Mouse (Mus musculus) embryonic facial prominence, embryonic 13.5 days (tissue): ENCODE results near the gene Braf. TPM values are rescaled to one million over a fixed set of nuclear protein-coding genes. Genes with fewer than 3 reads are reported as not detected.

ENCODE experiments used
- ATAC-seq: fragments of 200-750 bp; cut with Nextera tagmentation; 2 replicates; pipeline ENCODE4 v1.8.0; 2017; ENCODE audit warnings: low read depth; ENCODE audit not compliant: insufficient number of reproducible peaks, insufficient read depth, low FRiP score, low TSS enrichment
- H3K27ac ChIP-seq: fragments of 300-500 bp; sonication (generic); 2 replicates; pipeline ENCODE4 v1.5.1; 2015; ENCODE audit warnings: moderate library complexity, mild to moderate bottlenecking, inconsistent platforms
- H3K27me3 ChIP-seq: fragments of 300-500 bp; sonication (generic); 2 replicates; pipeline ENCODE4 v1.6.1; 2015; ENCODE audit warnings: mild to moderate bottlenecking, inconsistent platforms
- H3K36me3 ChIP-seq: fragments of 300-500 bp; sonication (generic); 2 replicates; pipeline ENCODE4 v1.6.1; 2015; ENCODE audit warnings: mild to moderate bottlenecking, inconsistent platforms
- H3K4me1 ChIP-seq: fragments of 300-500 bp; sonication (generic); 2 replicates; pipeline ENCODE4 v1.6.1; 2015; ENCODE audit warnings: inconsistent platforms
- H3K4me2 ChIP-seq: fragments of 300-500 bp; sonication (generic); 2 replicates; pipeline ENCODE4 v1.6.1; 2015; ENCODE audit warnings: moderate library complexity, mild to moderate bottlenecking, inconsistent platforms
- H3K4me3 ChIP-seq: fragments of 300-500 bp; sonication (generic); 2 replicates; pipeline ENCODE4 v1.5.1; 2015; ENCODE audit warnings: mild to moderate bottlenecking, inconsistent platforms
- H3K9ac ChIP-seq: fragments of 300-500 bp; sonication (generic); 2 replicates; pipeline ENCODE4 v1.6.1; 2015; ENCODE audit warnings: mild to moderate bottlenecking, inconsistent platforms
- H3K9me3 ChIP-seq: fragments of 300-500 bp; sonication (generic); 2 replicates; pipeline ENCODE4 v1.6.1; 2016; ENCODE audit warnings: inconsistent platforms
- WGBS: fragments of 180-500 bp; shearing (Covaris S2); methylation state at CpG from one replicate; pipeline ENCODE4 v1.1.7; 2015; ENCODE audit warnings: mixed read lengths; 5-methylcytosine and 5-hydroxymethylcytosine counted together
- polyA plus RNA-seq: library from polyadenylated mRNA; unstranded; fragments of >200 nt; fragmentation: Nextera tagmentation; extraction: Ambion mirVana; gene quantifications from 2 replicates; pipeline ENCODE4 v1.2.1, GENCODE M21; 2015

Gene Braf
- polyA plus RNA-seq, 1 experiment from 2014 or later, result 17.6 TPM

- WGBS, result 57% methylated on average over 7 of the region's 7 CpGs
- ATAC-seq, result no peak
- Histone ChIP-seq H3K4me2 (peak overlapping the region; percentile 87), H3K9ac (peak overlapping the region; percentile 91), H3K4me3 (peak overlapping the region; percentile 88), H3K4me1 (peaks cover 8% of the 10 kb centered on the region), H3K36me3 (peaks cover 29% of the 10 kb centered on the region), H3K27me3 (no peaks in the 10 kb centered on the region), H3K27ac (peak overlapping the region; percentile 96; the same call in 1 of the 2 replicates), H3K9me3 (no peaks in the 10 kb centered on the region)
These were observed 150.3 kb downstream of the Braf start for GRCm38 (mm10) chr6:39574951-39575350.

- H3K36me3 ChIP-seq, result peaks cover 25% of the 10 kb centered on the region
- H3K4me2 ChIP-seq, result peak overlapping the region; percentile 87
- peak overlapping the region; percentile 96 for H3K27ac ChIP-seq
- peak overlapping the region; percentile 88 for H3K4me3 ChIP-seq
- no peaks in the 10 kb centered on the region for H3K9me3 ChIP-seq
- H3K9ac ChIP-seq, result peak overlapping the region; percentile 91
- ATAC-seq, result no peak; the same call in 1 of the 2 replicates
- H3K4me1 ChIP-seq, result peaks cover 8% of the 10 kb centered on the region
- WGBS, result 17% methylated on average over 10 of the region's 10 CpGs
- H3K27me3 ChIP-seq, result no peaks in the 10 kb centered on the region
These were observed 150.8 kb downstream of the Braf start for GRCm38 (mm10) chr6:39574555-39574869.

- Histone ChIP-seq H3K27ac (peak within 1 kb of the TSS; percentile 96), H3K9me3 (no peaks in the 10 kb centered on the region), H3K4me3 (peak within 1 kb of the TSS; percentile 88), H3K9ac (peak within 1 kb of the TSS; percentile 91), H3K4me1 (peaks cover 8% of the 10 kb centered on the region), H3K27me3 (no peaks in the 10 kb centered on the region), H3K36me3 (peaks cover 19% of the 10 kb centered on the region; the same call in 1 of the 2 replicates), H3K4me2 (peak within 1 kb of the TSS; percentile 87)
- ATAC-seq, result peak; percentile 87
- WGBS, result under 1% methylated on average over 49 of the region's 49 CpGs
These were observed 151.3 kb downstream of the Braf start, which contains the start of gene Adck2 for GRCm38 (mm10) chr6:39573791-39574554. Gene Adck2, plus strand, starts transcription at chr6:39573873.

GRCm38 (mm10) chr6:39570426-39570825 is 154.8 kb downstream of the Braf start:
- Histone ChIP-seq H3K4me1 (peaks cover 8% of the 10 kb centered on the region), H3K9me3 (no peaks in the 10 kb centered on the region), H3K4me2 (no peak overlapping the region), H3K27me3 (no peaks in the 10 kb centered on the region), H3K36me3 (no peaks in the 10 kb centered on the region), H3K27ac (no peak overlapping the region), H3K9ac (no peak overlapping the region), H3K4me3 (no peak overlapping the region)
- ATAC-seq, result no peak
- WGBS, result 75% methylated on average over 3 of the region's 3 CpGs

- Histone ChIP-seq H3K4me1 (0 out of 2 replicates have a peak, but pooled peaks cover 4% of the 10 kb centered on the region), H3K4me2 (no peak overlapping the region), H3K27me3 (no peaks in the 10 kb centered on the region), H3K4me3 (no peak overlapping the region), H3K27ac (no peak overlapping the region), H3K9ac (no peak overlapping the region), H3K9me3 (no peaks in the 10 kb centered on the region), H3K36me3 (no peaks in the 10 kb centered on the region)
- WGBS, result 15% methylated on average over 5 of the region's 5 CpGs
- ATAC-seq, result no peak
These were observed 157.7 kb downstream of the Braf start for GRCm38 (mm10) chr6:39567528-39567927.

GRCm38 (mm10) chr6:39562166-39563015 is 162.9 kb downstream of the Braf start:
- Histone ChIP-seq H3K4me1 (peaks cover 19% of the 10 kb centered on the region), H3K4me2 (peak overlapping the region; percentile 48), H3K9me3 (no peaks in the 10 kb centered on the region), H3K27me3 (no peaks in the 10 kb centered on the region), H3K4me3 (0 out of 2 replicates have a peak overlapping the region, but pooled peaks have one; percentile 8), H3K27ac (no peak overlapping the region), H3K36me3 (no peaks in the 10 kb centered on the region), H3K9ac (no peak overlapping the region)
- ATAC-seq, result no peak
- WGBS, result 19% methylated on average over 23 of the region's 23 CpGs

GRCm38 (mm10) chr6:39559276-39559939 is 165.9 kb downstream of the Braf start:
- no peak for ATAC-seq
- H3K27me3 ChIP-seq, result no peaks in the 10 kb centered on the region
- H3K4me3 ChIP-seq, result no peak overlapping the region
- no peak overlapping the region for H3K4me2 ChIP-seq
- peaks cover 43% of the 10 kb centered on the region for H3K4me1 ChIP-seq
- H3K36me3 ChIP-seq, result peaks cover 3% of the 10 kb centered on the region; the same call in 1 of the 2 replicates
- H3K9ac ChIP-seq, result no peak overlapping the region
- H3K9me3 ChIP-seq, result no peaks in the 10 kb centered on the region
- WGBS, result 46% methylated on average over 6 of the region's 6 CpGs
- H3K27ac ChIP-seq, result no peak overlapping the region

- Histone ChIP-seq H3K4me1 (peaks cover 42% of the 10 kb centered on the region), H3K4me3 (peak within 1 kb of the TSS; percentile 71), H3K9ac (peak within 1 kb of the TSS; percentile 94), H3K9me3 (no peaks in the 10 kb centered on the region), H3K4me2 (peak within 1 kb of the TSS; percentile 71), H3K36me3 (peaks cover 10% of the 10 kb centered on the region; the same call in 1 of the 2 replicates), H3K27me3 (no peaks in the 10 kb centered on the region), H3K27ac (peak within 1 kb of the TSS; percentile 94)
- peak; percentile 94 for ATAC-seq
- WGBS, result under 1% methylated on average over 50 of the region's 50 CpGs
These were observed 167.5 kb downstream of the Braf start, which contains the start of gene Dennd2a for GRCm38 (mm10) chr6:39557723-39558261. Gene Dennd2a, minus strand, starts transcription at chr6:39557867.

- peak overlapping the region; percentile 71 for H3K4me3 ChIP-seq
- WGBS, result under 1% methylated on average over 43 of the region's 54 CpGs
- ATAC-seq, result peak; percentile 66
- peaks cover 10% of the 10 kb centered on the region; the same call in 1 of the 2 replicates for H3K36me3 ChIP-seq
- H3K9ac ChIP-seq, result peak overlapping the region; percentile 94
- H3K27me3 ChIP-seq, result no peaks in the 10 kb centered on the region
- no peaks in the 10 kb centered on the region for H3K9me3 ChIP-seq
- H3K4me2 ChIP-seq, result peak overlapping the region; percentile 71
- peaks cover 46% of the 10 kb centered on the region for H3K4me1 ChIP-seq
- H3K27ac ChIP-seq, result peak overlapping the region; percentile 94
These were observed 168.2 kb downstream of the Braf start for GRCm38 (mm10) chr6:39556900-39557659.

GRCm38 (mm10) chr6:39555648-39555945 is 169.7 kb downstream of the Braf start:
- no peak for ATAC-seq
- Histone ChIP-seq H3K9ac (0 out of 2 replicates have a peak overlapping the region, but pooled peaks have one; percentile 11), H3K27me3 (no peaks in the 10 kb centered on the region), H3K4me3 (no peak overlapping the region), H3K27ac (no peak overlapping the region; the same call in 1 of the 2 replicates), H3K4me1 (peaks cover 47% of the 10 kb centered on the region), H3K36me3 (peaks cover 16% of the 10 kb centered on the region), H3K4me2 (peak overlapping the region; percentile 71), H3K9me3 (no peaks in the 10 kb centered on the region)
- 72% methylated on average over 2 of the region's 2 CpGs for WGBS
